18 mouse cellular contexts compared by ENCODE assay signal in the genomic region with DNA sequence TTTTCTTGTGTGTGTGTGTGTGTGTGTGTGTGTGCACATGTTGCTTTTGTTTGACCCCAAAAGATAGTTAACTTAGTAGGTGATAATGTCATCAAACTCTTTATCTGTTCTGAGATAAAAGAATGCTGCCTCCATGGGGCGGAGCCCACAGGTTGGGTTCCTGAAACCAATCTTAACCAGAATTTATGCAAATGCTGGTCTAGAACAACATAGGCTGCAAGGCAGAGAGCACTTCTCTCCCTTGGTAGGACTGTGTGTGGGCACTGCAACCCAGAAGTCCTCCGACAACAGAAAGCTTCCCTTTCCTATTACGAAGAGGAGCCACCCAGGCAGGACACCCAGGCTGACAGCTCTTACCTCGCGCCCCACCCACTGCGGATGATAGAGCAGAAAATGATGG. TPM values are rescaled to one million over a fixed set of nuclear protein-coding genes. Genes with fewer than 3 reads are reported as not detected.
"Had no signal": no experiment of that assay in that cellular context is flagged by ENCODE, and none has a peak within 500 bp of the region (broad histone marks: within the 10 kb centered on the region; RNA-seq: fewer than 3 reads in every experiment).

No protein-coding gene starts in this region.

- H3K9me3 ChIP-seq: limb, embryonic 12.5 days; limb, embryonic 15.5 days; liver, embryonic 13.5 days had no signal

- H3K27me3 ChIP-seq: limb, embryonic 12.5 days; limb, embryonic 15.5 days; liver, embryonic 13.5 days had no signal

- H3K9ac ChIP-seq: limb, embryonic 12.5 days; limb, embryonic 15.5 days; liver, embryonic 13.5 days had no signal

- DNase-seq: kidney, adult 2 months; kidney, postnatal 10 days; kidney, postnatal 36 days; left cerebral cortex, postnatal 4 days; liver, embryonic 13.5 days; lung, adult 2 months; lung, postnatal 14 days; midbrain, embryonic 14.5 days; right cerebral cortex, adult 18-20 months; right cerebral cortex, postnatal 14 days; right cerebral cortex, postnatal 4 days; thymus, postnatal 25 days had no signal

- H3K27ac ChIP-seq: limb, embryonic 12.5 days; limb, embryonic 15.5 days; liver, embryonic 13.5 days; macrophage; stomach, postnatal 0 days had no signal

- H3K4me2 ChIP-seq: limb, embryonic 12.5 days; limb, embryonic 15.5 days; liver, embryonic 13.5 days; midbrain, embryonic 11.5 days had no signal

- H3K36me3 ChIP-seq: limb, embryonic 12.5 days; limb, embryonic 15.5 days; liver, embryonic 13.5 days had no signal

- H3K4me1 ChIP-seq: limb, embryonic 12.5 days; limb, embryonic 15.5 days; liver, embryonic 13.5 days had no signal

- H3K4me3 ChIP-seq: limb, embryonic 12.5 days; limb, embryonic 15.5 days; liver, embryonic 13.5 days had no signal

RNA-seq across cellular contexts. Expression of a gene that starts 29.7 kb away (rescaled TPM):
- polyA plus RNA-seq: neural tube, embryonic 14.5 days had no signal
